20 mouse cellular contexts compared by ENCODE assay signal in the genomic region with DNA sequence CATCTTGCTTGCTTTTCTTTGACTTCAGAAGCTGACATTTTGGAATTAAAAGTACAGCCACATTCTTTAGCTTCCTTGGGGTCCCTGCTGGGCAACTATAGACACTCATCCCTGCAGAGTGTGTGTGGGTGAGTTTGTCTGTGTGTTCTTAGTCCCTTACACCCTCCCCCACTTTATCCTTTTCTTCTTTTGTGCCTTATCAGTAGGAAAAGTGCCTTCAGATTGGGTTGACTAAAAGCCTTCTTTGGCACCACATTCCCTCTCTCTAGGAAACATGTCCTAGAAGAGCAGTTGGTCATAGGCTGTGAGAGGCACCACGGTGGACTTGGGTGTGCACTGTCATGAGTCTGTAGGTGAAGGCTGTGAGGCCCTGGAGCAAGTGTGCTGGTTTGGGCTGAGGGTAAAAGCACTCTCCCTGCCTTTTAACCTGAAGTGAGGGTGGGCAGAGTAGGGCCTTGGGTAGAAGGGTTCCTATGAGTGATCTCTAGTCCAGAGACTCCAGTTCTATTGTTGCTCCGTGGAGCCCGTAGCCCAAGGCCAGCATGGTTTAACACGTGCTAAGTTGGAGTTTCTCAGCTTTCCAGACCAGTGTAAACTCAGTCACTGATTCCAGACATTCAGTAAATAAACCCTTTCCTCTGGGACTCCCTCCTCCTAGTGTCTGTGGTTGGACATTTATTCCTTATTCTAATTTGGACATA. TPM values are rescaled to one million over a fixed set of nuclear protein-coding genes. Genes with fewer than 3 reads are reported as not detected.
DNase-seq lines count a peak whose midpoint lies in the region; ATAC-seq and TF ChIP-seq lines count a peak whose summit lies in the region.
"Had no signal": no experiment of that assay in that cellular context is flagged by ENCODE, and none has a peak within 500 bp of the region (broad histone marks: within the 10 kb centered on the region; RNA-seq: fewer than 3 reads in every experiment).

No protein-coding gene starts in this region.

- no peak overlapping the region for H3K4me2 ChIP-seq in liver, embryonic 11.5 days
- H3K4me2 ChIP-seq in liver, postnatal 0 days (ENCODE audit: low read depth, low read length), result no peak overlapping the region
- no peak overlapping the region for H3K4me2 ChIP-seq in lung, embryonic 16.5 days (ENCODE audit: low read depth, low read length)
- H3K4me2 ChIP-seq in stomach, embryonic 14.5 days (replicated peaks; ENCODE audit: low read depth, low read length), result no peak overlapping the region
- no peak overlapping the region for H3K4me2 ChIP-seq in stomach, embryonic 16.5 days (ENCODE audit: low read depth, low read length)
- H3K4me2 ChIP-seq in hindbrain, embryonic 12.5 days (replicated peaks), result no peak overlapping the region
- H3K4me2 ChIP-seq: embryonic facial prominence, embryonic 13.5 days; forebrain, embryonic 12.5 days; heart, embryonic 12.5 days had no signal

- no peaks in the 10 kb centered on the region; the same call in 1 of the 2 replicates for H3K36me3 ChIP-seq in liver, embryonic 11.5 days (ENCODE audit: control insufficient read depth, insufficient read depth, low read length)
- H3K36me3 ChIP-seq in liver, postnatal 0 days (replicated peaks; ENCODE audit: insufficient read depth, low read length), result no peaks in the 10 kb centered on the region
- H3K36me3 ChIP-seq in lung, embryonic 16.5 days (ENCODE audit: control insufficient read depth, insufficient read depth, low read length), result no peaks in the 10 kb centered on the region
- peaks cover 16% of the 10 kb centered on the region for H3K36me3 ChIP-seq in stomach, embryonic 14.5 days (ENCODE audit: control insufficient read depth, insufficient read depth, low read length)
- no peaks in the 10 kb centered on the region for H3K36me3 ChIP-seq in stomach, embryonic 16.5 days (ENCODE audit: control insufficient read depth, insufficient read depth, low read length)
- H3K36me3 ChIP-seq in hindbrain, embryonic 12.5 days, result peaks cover 40% of the 10 kb centered on the region

- H3K9me3 ChIP-seq in liver, embryonic 11.5 days (ENCODE audit: control insufficient read depth, low read length), result no peaks in the 10 kb centered on the region
- no peaks in the 10 kb centered on the region for H3K9me3 ChIP-seq in liver, postnatal 0 days (ENCODE audit: low read length)
- H3K9me3 ChIP-seq in lung, embryonic 16.5 days (ENCODE audit: control insufficient read depth, low read length), result no peaks in the 10 kb centered on the region
- H3K9me3 ChIP-seq in stomach, embryonic 14.5 days (ENCODE audit: control insufficient read depth, low read depth, low read length), result no peaks in the 10 kb centered on the region
- H3K9me3 ChIP-seq in stomach, embryonic 16.5 days (replicated peaks; ENCODE audit: control insufficient read depth, low read length), result no peaks in the 10 kb centered on the region
- no peaks in the 10 kb centered on the region; the same call in 1 of the 2 replicates for H3K9me3 ChIP-seq in hindbrain, embryonic 12.5 days (replicated peaks)
- H3K9me3 ChIP-seq: embryonic facial prominence, embryonic 13.5 days; forebrain, embryonic 12.5 days; heart, embryonic 12.5 days had no signal

- DNase-seq in liver, embryonic 11.5 days (ENCODE audit: low spot score), result no peak
- no peak for DNase-seq in liver, postnatal 0 days
- no peak for DNase-seq in lung, postnatal 10 days
- DNase-seq: adrenal gland, adult 8-10 months; adrenal gland, postnatal 36 days; cerebellum, adult 11 months; cerebellum, adult 8-10 months; cerebellum, postnatal 14 days; embryo, embryonic 11 days; gastrocnemius, adult 2 months; gastrocnemius, postnatal 25 days had no signal

- no peak for TF ChIP-seq CTCF in liver, postnatal 0 days (IDR thresholded peaks at IDR 0.05; ENCODE audit: low read depth)

- WGBS in liver, embryonic 11.5 days, result 77% methylated on average over 4 of the region's 4 CpGs
- 59% methylated on average over 4 of the region's 4 CpGs for WGBS in liver, postnatal 0 days (ENCODE audit: insufficient replicate concordance)
- WGBS in lung, embryonic 16.5 days, result 50% methylated on average over 4 of the region's 4 CpGs
- 67% methylated on average over 4 of the region's 4 CpGs for WGBS in stomach, embryonic 14.5 days
- WGBS in stomach, embryonic 16.5 days, result 54% methylated on average over 4 of the region's 4 CpGs
- 63% methylated on average over 4 of the region's 4 CpGs for WGBS in hindbrain, embryonic 12.5 days

- no peak overlapping the region for H3K9ac ChIP-seq in liver, embryonic 11.5 days (ENCODE audit: low read depth, low read length)
- H3K9ac ChIP-seq in liver, postnatal 0 days (replicated peaks), result no peak overlapping the region
- no peak overlapping the region for H3K9ac ChIP-seq in lung, embryonic 16.5 days (ENCODE audit: low read length)
- H3K9ac ChIP-seq in stomach, embryonic 14.5 days (replicated peaks; ENCODE audit: low read depth, low read length), result no peak overlapping the region
- no peak overlapping the region for H3K9ac ChIP-seq in stomach, embryonic 16.5 days (ENCODE audit: low read length)
- H3K9ac ChIP-seq in hindbrain, embryonic 12.5 days, result no peak overlapping the region
- H3K9ac ChIP-seq: embryonic facial prominence, embryonic 13.5 days; forebrain, embryonic 12.5 days; heart, embryonic 12.5 days had no signal

- H3K27ac ChIP-seq in liver, embryonic 11.5 days (ENCODE audit: low read depth, low read length), result no peak overlapping the region
- H3K27ac ChIP-seq in liver, postnatal 0 days (ENCODE audit: low read depth), result no peak overlapping the region
- peak overlapping the region; percentile 65; the same call in 1 of the 2 replicates for H3K27ac ChIP-seq in lung, embryonic 16.5 days (ENCODE audit: low read length)
- H3K27ac ChIP-seq in stomach, embryonic 14.5 days (ENCODE audit: low read length), result peak overlapping the region; percentile 21; the same call in 1 of the 2 replicates
- peak overlapping the region; percentile 4; the same call in 1 of the 2 replicates for H3K27ac ChIP-seq in stomach, embryonic 16.5 days (ENCODE audit: low read length)
- H3K27ac ChIP-seq in hindbrain, embryonic 12.5 days, result no peak overlapping the region
- H3K27ac ChIP-seq: embryonic facial prominence, embryonic 13.5 days; forebrain, embryonic 12.5 days; gastrocnemius, adult 2 months had no signal

- 0 out of 2 replicates have a peak, but pooled peaks cover 4% of the 10 kb centered on the region for H3K4me1 ChIP-seq in liver, embryonic 11.5 days (replicated peaks; ENCODE audit: control insufficient read depth, insufficient read depth, low read length)
- 0 out of 2 replicates have a peak, but pooled peaks cover 5% of the 10 kb centered on the region for H3K4me1 ChIP-seq in liver, postnatal 0 days (ENCODE audit: insufficient read depth)
- H3K4me1 ChIP-seq in lung, embryonic 16.5 days (replicated peaks; ENCODE audit: control insufficient read depth, insufficient read depth, low read length), result no peaks in the 10 kb centered on the region
- 0 out of 2 replicates have a peak, but pooled peaks cover 3% of the 10 kb centered on the region for H3K4me1 ChIP-seq in stomach, embryonic 14.5 days (ENCODE audit: control insufficient read depth, insufficient read depth, low read length)
- H3K4me1 ChIP-seq in stomach, embryonic 16.5 days (ENCODE audit: control insufficient read depth, insufficient read depth, low read length), result 0 out of 2 replicates have a peak, but pooled peaks cover 4% of the 10 kb centered on the region
- no peaks in the 10 kb centered on the region for H3K4me1 ChIP-seq in hindbrain, embryonic 12.5 days
- H3K4me1 ChIP-seq: embryonic facial prominence, embryonic 13.5 days; forebrain, embryonic 12.5 days had no signal

- no peaks in the 10 kb centered on the region for H3K27me3 ChIP-seq in liver, embryonic 11.5 days (replicated peaks; ENCODE audit: control insufficient read depth, insufficient read depth, low read length)
- no peaks in the 10 kb centered on the region for H3K27me3 ChIP-seq in liver, postnatal 0 days (ENCODE audit: insufficient read depth, low read length)
- no peaks in the 10 kb centered on the region for H3K27me3 ChIP-seq in lung, embryonic 16.5 days (ENCODE audit: control insufficient read depth, insufficient read depth, low read depth, low read length)
- H3K27me3 ChIP-seq in stomach, embryonic 14.5 days (ENCODE audit: control insufficient read depth, insufficient read depth, low read length), result no peaks in the 10 kb centered on the region
- H3K27me3 ChIP-seq in stomach, embryonic 16.5 days (ENCODE audit: control insufficient read depth, insufficient read depth, low read length), result no peaks in the 10 kb centered on the region
- H3K27me3 ChIP-seq in hindbrain, embryonic 12.5 days, result no peaks in the 10 kb centered on the region
- H3K27me3 ChIP-seq: embryonic facial prominence, embryonic 13.5 days; forebrain, embryonic 12.5 days; heart, embryonic 12.5 days had no signal

- ATAC-seq in liver, embryonic 11.5 days (replicated peaks; ENCODE audit: low FRiP score), result peak; percentile 41; the same call in 1 of the 2 replicates
- ATAC-seq in liver, postnatal 0 days, result no peak
- ATAC-seq in lung, embryonic 16.5 days (ENCODE audit: low read depth), result no peak
- no peak for ATAC-seq in stomach, embryonic 14.5 days (ENCODE audit: insufficient number of reproducible peaks, insufficient read depth, low FRiP score, low read depth)
- peak; percentile 50; the same call in 1 of the 2 replicates for ATAC-seq in stomach, embryonic 16.5 days (ENCODE audit: insufficient read depth, low FRiP score)
- ATAC-seq in hindbrain, embryonic 12.5 days (ENCODE audit: low FRiP score), result no peak
- ATAC-seq: forebrain, embryonic 16.5 days; hindbrain, embryonic 16.5 days had no signal

- no peak overlapping the region for H3K4me3 ChIP-seq in liver, embryonic 11.5 days (ENCODE audit: low read depth, low read length)
- no peak overlapping the region for H3K4me3 ChIP-seq in liver, postnatal 0 days (ENCODE audit: low read depth, low read length)
- H3K4me3 ChIP-seq in lung, embryonic 16.5 days (ENCODE audit: low read length), result no peak overlapping the region
- H3K4me3 ChIP-seq in stomach, embryonic 14.5 days (ENCODE audit: low read depth, low read length), result no peak overlapping the region
- no peak overlapping the region for H3K4me3 ChIP-seq in stomach, embryonic 16.5 days (replicated peaks; ENCODE audit: low read length)
- no peak overlapping the region for H3K4me3 ChIP-seq in hindbrain, embryonic 12.5 days
- H3K4me3 ChIP-seq: embryonic facial prominence, embryonic 13.5 days; forebrain, embryonic 12.5 days; gastrocnemius, adult 2 months; heart, embryonic 12.5 days had no signal

- TF ChIP-seq EP300 in liver, postnatal 0 days (IDR thresholded peaks at IDR 0.05; ENCODE audit: low read depth), result no peak

RNA-seq across cellular contexts. Expression of gene Dcun1d4, which starts 43.6 kb away (rescaled TPM):
- polyA plus RNA-seq in liver, embryonic 11.5 days (2014; fragmentation: Nextera tagmentation; extraction: Ambion mirVana), result 14.8 and 15.4 TPM in 2 replicates
- 4.1 and 5.7 TPM in 2 replicates for polyA plus RNA-seq in liver, postnatal 0 days (2015; fragmentation: Nextera tagmentation; extraction: Ambion mirVana)
- polyA plus RNA-seq in lung, embryonic 16.5 days (2015; fragmentation: Nextera tagmentation; extraction: Ambion mirVana), result 19.9 and 22.7 TPM in 2 replicates
- polyA plus RNA-seq in stomach, embryonic 14.5 days (2014; fragmentation: Nextera tagmentation; extraction: Ambion mirVana), result 29.4 and 33.3 TPM in 2 replicates
- polyA plus RNA-seq in stomach, embryonic 16.5 days (2015; fragmentation: Nextera tagmentation; extraction: Ambion mirVana), result 19.3 and 20.7 TPM in 2 replicates
- polyA plus RNA-seq in hindbrain, embryonic 12.5 days (2016; fragmentation: Nextera tagmentation; extraction: Ambion mirVana), result 58.4 and 67.4 TPM in 2 replicates

Comparison
In these comparisons a context has a peak if more than half of its experiments do, and no peak if none do; other contexts are left out.
1. ATAC-seq: peak in liver, embryonic 11.5 days (single experiment) and stomach, embryonic 16.5 days (single experiment); none in liver, postnatal 0 days (single experiment), lung, embryonic 16.5 days (single experiment), stomach, embryonic 14.5 days (single experiment) and hindbrain, embryonic 12.5 days (single experiment).
2. H3K27ac ChIP-seq: peak in lung, embryonic 16.5 days (single experiment), stomach, embryonic 14.5 days (single experiment) and stomach, embryonic 16.5 days (single experiment); none in liver, embryonic 11.5 days (single experiment), liver, postnatal 0 days (single experiment) and hindbrain, embryonic 12.5 days (single experiment).